Mouse (Mus musculus) heart, postnatal 36 days (tissue): ENCODE measurements around the gene Tbc1d22a. TPM values are rescaled to one million over a fixed set of nuclear protein-coding genes. Genes with fewer than 3 reads are reported as not detected.

Experiments used
- DNase-seq, 2 experiments: peaks; one replicate each; pipeline ENCODE4 v3.0.0; 2021 to 2022
- intact Hi-C: fragments of 180-260 bp; cut with DNase I; formaldehyde crosslinking; loops from one replicate; pipeline ENCODE4 v1.15.1; 2025
- total RNA-seq, 2 experiments: library from RNA; stranded (reverse); gene quantifications; 2 replicates each; pipeline ENCODE4 v1.2.3; 2021

Tbc1d22a gene
- total RNA-seq, 2 experiments from 2014 or later = 21.7 to 28.6 TPM

DNA sequence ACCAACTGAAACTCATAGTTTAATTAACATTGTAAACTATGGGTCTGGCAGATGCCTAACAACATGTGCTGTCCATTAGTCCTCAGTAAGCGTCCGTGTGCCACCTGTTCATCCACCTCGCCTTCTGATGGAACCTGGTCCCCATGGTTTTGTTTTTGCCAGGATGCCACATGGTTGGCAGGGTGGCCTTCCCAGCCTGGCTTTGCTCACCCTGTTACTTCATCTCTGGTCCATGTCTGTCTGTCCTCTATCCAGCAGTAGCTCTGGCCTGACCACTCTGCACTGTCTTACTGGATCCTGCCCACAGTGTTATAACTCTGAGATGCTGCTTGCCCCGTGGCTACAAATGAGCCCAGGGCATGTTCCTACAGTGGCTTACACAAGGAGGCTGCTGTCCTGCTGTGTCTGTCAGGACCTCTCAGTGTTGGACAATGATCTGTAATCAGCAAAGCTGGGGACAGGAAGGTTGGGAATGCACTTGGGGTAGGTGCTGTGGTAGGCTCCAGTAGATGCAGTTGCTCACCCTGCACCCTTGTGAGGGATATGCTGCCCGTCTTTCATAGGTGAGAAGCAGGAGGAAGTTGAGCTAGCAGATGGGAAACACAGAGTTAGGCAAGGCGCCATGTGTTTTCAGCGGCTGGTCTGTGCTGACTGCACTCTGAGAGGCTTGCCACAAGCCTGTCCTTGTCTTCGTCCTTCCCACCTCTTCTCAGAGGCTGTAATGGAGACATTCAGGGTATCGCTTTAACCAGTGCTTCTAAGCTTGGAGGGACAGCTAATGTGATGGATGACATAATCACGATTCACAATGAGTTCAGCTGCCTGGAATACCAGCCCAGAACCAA, 148.3 kb downstream of the Tbc1d22a start:
- DNase-seq = no peak
- intact Hi-C loops = no loop called here

DNA sequence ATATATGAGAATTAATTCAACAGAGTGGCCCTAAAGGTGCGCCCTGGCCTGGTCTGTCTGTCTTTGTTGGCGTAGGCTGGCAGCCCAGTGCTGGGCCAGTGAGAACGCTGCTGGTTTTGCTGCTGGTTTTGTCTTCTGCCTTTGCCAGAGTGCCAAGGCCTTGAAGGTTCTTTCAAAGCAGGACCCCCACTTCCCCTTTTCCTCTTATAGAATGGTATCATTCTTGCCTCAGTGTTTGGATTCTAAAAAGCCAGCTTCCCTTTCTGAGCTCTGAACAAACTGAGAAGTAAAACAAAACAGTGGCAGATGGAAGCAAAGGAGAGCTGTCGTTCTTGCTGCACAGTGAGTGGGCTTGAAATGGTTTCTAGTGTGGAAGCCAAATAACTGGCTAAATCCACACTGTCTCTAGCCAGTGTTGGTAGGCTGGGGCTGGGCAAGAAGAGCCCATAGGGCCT, 149.6 kb downstream of the Tbc1d22a start:
- intact Hi-C loops = no loop called here

DNA sequence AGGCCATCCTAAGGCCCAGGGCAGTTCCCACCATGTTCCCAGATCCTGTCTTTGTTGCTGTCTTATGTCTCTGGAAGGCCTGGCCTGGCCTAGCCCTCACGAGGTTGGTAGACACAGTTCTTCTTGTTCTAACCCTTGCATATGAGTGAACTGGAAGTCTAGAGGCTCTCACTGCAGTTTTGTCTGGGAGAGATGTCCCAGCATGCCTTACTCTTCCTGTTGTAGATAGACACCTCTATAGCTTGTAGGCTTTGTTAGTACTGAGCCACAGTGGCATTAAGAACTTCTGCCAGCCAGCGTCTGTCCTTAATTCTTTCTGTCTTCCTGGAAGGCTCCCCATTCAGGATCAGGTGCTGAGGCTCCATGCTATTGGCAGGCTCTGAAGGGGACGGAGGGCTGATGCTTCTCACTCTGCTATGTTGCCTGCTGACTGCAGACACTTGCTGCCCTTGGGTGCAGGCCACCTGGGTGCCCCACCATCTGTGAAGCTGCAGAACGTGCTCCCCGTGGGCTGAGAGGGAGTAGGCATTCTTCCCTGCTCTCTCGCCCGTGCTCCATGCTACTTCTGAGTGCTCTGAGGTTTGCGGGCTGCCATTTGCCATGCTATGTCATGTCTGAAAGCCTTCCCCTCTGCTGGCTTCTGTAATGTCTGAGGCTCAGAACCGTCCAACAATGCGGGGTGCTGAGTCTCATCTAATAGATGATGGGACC, 150.8 kb downstream of the Tbc1d22a start:
- DNase-seq = no peak
- intact Hi-C loops = no loop called here

More for the DNA sequence above, 149.6 kb downstream of the Tbc1d22a start:
- DNase-seq = no peak

DNA sequence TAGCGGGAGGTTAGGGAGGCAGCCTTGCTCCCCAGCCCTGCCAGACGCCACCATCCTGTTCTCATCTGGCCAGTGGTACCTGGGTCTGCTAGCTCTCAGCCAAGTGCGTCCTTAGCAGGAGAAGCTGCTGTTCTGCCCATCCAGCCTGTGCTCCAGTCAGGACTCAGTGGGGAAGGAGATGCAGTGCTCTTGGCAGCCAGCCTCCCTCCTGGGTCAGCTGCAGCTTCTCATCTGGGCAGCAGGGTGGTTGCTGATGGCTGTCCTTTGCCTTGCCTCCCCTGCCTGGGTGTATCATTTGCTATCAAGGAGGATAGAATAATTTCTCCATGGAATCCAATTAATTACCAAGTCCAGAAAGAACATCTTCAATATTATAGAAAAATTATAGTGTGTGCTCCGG, 152.5 kb downstream of the Tbc1d22a start:
- intact Hi-C loops = no loop called here
- DNase-seq = no peak

DNA sequence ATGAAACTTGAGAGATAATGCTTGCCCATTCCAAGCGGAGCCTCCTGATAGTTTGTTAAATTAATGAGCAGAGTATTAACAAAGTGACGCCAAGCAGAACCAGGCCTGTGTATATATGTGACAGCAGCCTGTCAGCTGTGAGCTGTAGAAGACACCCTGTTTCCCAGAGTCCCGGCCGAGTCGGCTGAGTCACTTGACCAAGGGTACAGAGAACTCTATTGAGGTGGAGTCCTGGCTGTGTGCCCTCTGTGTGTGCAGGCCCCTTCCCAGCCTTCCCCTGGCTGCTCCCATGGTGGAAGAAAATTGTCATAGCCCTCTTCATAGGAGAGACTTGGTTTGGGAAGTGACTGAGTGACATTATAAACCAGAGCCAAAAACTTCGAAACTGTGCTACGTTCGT, 153.0 kb downstream of the Tbc1d22a start:
- intact Hi-C loops = no loop called here
- DNase-seq = no peak

DNA sequence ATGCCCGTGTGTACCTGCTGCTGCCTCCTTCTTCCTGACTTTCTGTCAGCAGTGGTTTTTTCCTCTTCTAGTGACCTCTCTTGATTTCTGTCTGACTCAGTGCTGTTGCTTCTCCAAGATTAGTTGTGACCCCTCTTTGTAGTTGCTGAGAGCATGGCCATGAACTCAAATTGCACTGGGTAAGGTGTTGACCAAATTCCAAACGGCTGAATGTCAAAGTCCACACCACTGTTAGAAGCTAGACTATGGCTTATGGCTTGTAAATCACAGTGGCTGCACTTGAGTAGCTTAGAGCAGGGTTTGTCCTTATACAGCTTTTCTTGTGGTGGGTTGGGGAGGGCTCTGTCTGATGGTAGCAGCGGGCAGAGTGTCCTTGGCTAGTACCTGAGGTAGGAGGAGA, 156.6 kb downstream of the Tbc1d22a start:
- intact Hi-C loops = no loop called here
- no peak for DNase-seq

DNA sequence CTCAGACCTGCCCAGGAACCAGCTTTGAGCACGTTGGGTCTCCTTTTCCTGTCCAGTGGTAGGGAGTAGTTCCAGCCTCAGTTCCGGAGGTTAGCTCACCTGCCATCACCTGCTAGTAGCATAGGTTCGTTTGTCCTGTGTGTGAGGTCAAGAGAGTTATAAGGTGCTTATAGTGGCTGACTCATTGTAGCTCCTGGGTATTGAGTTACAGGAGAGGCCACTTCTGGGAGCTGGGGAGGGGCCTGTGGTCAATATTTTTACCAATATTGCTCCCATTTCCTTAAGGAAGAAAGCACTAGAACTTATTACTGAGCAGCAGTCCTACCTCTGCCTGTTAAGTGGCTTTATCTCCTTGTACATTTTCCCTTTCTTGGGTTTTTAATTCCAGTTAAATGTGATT, 161.0 kb downstream of the Tbc1d22a start:
- DNase-seq = no peak
- intact Hi-C loops = no loop called here

DNA sequence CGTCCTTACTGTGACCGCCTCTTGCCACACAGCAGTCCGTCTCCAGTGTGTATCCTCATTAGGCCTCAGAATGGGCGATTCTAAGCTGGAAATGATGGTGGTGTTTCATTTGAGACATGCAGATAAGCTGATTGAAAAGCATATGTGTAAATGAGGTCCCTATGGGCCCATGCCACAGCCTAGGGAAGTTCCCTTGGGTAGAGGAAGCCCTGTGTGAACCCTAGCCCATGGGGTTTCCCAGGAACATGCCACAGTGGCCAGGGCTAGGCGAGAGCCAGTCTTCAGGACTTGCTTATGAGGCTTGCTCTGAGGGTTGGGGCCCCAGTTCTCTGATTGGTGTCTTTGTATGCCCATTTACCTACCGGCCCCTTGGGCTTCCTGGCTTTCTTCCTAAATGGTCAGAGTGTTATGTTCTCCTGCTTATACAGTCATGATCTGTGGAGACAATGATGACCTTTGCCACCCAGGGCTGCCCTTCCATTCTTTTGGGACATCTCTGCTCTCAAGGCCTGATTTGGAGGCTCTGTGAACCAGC, 161.7 kb downstream of the Tbc1d22a start:
- no peak for DNase-seq
- intact Hi-C loops = no loop called here

DNA sequence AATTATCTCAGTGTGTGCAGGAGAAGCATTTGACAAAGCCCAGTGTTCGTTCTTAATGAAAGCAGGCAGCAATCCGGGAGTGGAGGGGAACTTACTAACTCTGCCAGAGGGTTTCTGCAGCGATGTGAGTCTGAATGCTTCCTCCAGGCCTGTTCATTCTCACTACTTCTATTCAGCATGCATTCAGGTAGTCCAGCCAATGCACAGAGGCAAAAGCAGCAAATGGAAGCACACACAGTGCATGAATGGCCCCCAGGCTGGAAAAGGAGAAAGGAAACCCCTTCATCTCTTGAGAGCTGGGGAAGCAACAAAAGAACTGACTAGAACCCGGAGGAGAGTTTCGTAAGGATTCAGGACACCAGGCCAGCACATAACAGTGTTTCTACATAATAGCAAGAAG, 169.0 kb downstream of the Tbc1d22a start:
- no peak for DNase-seq
- intact Hi-C loops = no loop called here

DNA sequence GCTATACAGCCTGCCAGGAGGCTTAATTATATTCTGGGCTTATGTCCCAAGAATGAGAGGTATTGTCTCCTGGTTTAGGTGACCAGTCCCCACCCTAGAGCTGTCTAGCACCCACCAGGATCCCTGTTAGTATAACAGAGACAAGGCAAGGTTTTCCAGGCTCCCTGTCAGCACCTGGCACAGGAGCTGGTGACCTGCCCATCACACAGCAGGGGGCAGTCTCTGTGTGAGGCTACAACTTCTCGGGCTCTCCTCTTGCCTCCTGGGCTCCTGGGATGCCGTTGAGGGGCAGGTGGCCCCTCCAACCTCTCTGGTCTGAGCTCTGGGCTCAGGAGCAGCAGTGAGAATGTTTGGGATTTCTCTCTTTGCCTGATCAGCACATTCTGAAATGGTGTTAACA, 171.2 kb downstream of the Tbc1d22a start:
- intact Hi-C loops = no loop called here

DNA sequence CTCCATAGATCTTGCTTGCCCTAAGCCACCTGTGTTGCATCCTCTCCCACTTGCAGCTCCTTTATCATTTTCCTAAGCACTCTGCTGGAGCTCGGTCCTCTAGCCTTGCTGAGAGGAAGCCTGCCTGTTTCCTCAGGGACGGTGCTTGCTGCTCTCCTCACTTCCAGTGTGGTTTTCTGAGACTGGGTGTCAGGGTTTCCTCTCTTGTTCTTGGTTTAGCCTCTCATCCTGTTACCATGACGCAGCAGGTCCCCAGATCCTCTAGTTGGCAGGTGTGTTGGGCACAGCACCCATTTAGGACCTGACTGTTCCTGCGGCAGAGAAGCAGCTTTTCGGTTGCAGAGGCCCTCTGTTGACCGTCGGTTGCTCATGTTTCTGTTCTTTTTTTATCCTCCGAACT, 172.1 kb downstream of the Tbc1d22a start:
- DNase-seq = no peak
- intact Hi-C loops = no loop called here

More for the DNA sequence above, 171.2 kb downstream of the Tbc1d22a start:
- no peak for DNase-seq

DNA sequence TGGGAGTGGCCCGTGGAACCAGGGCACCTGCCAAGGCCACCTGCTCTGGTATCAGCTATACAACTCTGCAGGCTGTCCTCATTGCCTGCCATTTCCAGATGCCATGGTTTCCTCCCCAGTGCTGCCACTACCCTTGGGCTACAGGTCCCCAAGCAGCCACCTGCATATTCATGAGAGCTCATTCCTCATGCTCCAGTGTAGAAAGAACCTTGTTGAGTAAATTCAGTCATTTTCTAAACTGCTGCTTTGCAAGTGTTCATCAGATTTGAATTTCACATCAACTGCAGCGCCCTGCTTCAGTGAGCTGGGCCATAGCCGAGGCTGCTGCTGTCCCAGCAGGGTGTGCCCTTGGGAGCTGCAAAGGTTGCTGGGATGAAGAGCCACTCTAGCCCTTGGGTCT, 174.3 kb downstream of the Tbc1d22a start:
- intact Hi-C loops = no loop called here

DNA sequence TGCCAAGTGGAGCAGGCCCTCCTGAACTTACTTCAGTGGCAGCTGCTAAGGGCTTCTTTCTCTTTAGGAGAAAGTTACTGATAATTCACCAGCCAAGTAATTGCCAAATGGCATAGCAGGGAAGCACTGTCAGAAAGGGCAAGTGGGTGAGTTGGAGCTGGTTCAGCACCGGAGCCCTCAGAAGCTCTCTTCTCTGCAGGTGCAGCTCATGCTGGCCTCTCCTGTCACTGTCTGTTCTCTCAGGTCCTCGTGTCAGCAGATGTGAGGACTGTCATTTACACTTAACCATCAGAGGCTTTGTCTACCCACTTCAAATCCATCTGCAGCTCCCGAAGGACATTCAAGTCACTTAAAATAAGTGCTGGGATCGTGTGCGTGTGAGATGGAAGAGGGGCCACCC, 190.6 kb downstream of the Tbc1d22a start:
- intact Hi-C loops = loop anchor here (1.0 to 5.0 kb wide), 2 partner anchors 162 to 1137 kb away; partner anchors contain the start of gene Fam19a5
- DNase-seq = no peak

More for the DNA sequence above, 174.3 kb downstream of the Tbc1d22a start:
- DNase-seq = no peak

DNA sequence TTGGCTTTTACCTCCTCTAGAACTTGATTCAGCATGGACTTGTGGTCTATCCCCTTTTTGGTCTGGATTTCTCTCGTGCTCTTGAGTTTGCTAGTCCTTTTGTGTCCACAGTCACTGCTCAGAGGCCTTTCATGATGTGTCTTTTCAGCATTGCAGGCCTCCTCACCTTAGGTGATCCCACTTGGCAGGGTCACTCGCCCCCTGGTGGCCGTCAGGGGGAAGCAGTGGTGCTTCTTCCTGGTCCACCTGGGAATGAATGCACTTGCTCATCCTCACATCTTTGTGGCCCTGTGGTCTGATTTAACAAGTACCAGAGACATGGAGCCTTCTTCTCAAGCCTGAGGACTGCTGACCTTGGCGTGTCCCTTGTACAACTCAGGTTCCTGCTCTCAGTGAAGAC, 191.3 kb downstream of the Tbc1d22a start:
- peak; percentile 49 to 53 for DNase-seq
- intact Hi-C loops = loop anchor here (1.0 to 5.0 kb wide), 2 partner anchors 162 to 1137 kb away; partner anchors contain the start of gene Fam19a5

DNA sequence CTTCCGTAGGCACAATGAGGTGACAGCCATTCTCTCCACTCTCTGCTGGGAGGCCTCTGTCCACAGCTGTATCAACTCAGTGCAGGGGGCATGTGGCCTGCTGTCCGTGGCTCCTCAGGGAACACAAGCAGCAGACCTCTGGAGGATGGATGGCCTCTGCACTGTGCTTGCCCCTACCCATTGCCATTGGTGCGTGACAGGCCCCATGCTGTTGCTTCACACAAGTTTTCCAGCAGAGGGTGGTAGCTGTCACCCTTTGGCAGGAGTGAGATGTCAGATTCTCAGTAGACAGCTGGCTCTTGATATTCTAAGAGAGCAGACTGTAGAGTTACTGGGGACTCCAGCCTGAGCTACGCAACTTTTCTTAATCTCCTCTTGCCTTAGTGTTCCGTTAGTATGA, 195.1 kb downstream of the Tbc1d22a start:
- DNase-seq = no peak
- intact Hi-C loops = loop anchor here (5.0 kb wide), 1 partner anchor 1133 kb away; the partner anchor contains the start of gene Fam19a5

DNA sequence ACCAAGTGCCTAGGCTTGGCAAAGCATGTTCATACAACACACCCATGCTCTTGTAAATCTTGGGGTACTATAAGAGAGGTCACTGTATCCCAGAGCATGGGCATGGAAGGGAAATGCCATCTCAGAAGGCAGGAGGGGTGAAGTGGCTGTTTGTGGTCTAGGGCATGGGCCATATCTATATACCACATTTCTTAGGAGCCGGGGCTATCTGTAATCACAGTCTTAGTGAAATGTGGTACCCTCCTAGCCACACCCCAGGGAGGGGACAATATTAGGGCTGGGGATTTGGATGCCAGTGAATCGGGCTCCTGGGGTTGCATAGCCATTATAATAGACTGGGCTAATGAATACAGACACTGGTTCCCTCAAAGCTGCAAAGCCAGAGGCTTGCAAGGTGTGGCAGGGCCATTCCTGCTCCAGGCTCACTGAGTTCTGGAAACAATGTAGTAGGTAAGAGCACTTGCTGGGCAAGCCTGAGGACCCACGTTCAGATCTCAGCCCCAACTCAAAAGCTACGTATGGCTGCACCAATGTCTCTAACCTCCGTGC, 197.3 kb downstream of the Tbc1d22a start:
- DNase-seq = no peak

DNA sequence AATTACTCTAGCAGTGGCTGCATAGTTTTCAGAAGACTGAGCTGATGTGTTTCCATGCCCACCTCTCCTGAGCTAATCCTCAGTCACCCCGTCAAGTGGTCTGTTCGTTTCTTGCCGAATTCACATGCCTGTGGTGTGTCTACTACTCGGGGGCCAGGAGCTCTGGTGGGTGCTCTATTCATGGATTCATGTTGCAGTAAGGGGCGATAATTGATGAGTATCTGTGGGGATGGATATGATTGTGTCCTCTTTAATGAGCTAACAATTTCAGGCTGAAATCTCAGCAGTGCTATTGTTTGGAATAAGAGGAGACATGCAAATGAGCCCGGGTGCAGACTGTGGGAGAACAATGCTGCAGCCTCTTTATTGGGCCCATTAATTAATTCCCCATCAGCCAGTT, 201.7 kb downstream of the Tbc1d22a start:
- intact Hi-C loops = no loop called here
- no peak for DNase-seq

More for the DNA sequence above, 197.3 kb downstream of the Tbc1d22a start:
- intact Hi-C loops = no loop called here

DNA sequence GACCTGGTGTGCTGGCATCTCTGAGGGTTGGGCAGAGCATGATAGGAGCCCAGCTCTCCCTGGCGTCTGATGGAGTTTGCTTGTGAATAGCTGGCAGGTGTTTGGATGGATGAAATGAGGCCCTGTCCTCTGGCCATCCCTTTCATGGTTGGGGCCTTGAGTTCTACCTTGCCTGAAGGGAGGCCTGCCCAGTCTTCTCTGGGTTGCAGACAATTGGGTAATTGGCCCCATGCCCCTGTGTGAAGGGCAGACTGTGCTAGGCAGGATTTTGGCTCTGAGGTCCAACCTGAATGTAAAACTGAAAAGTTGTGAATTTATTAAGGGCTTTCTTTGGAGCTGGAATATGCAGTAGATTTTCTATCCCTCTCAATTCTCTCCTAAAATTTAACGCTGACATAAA, 204.2 kb downstream of the Tbc1d22a start:
- intact Hi-C loops = no loop called here
- DNase-seq = no peak

DNA sequence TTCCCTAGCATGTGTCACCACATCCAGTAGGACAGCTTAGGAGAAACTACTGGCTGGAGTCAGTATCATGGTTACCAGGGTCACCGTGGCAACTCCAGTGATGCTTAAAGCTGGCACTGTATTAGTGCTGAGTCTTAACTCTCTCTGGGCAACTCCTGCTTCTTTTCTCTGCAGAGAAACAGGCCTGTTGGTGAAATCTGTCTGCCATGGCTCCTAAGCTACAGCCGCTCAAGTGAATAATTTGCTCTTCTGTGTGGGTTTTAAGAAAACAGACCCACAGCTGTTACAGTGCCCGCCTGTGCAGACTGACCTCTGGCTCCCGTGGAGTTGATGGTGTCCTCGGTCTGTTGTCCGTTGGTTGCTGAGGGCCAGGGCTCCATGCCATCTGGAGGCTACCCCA, 205.4 kb downstream of the Tbc1d22a start:
- no peak for DNase-seq
- intact Hi-C loops = no loop called here

DNA sequence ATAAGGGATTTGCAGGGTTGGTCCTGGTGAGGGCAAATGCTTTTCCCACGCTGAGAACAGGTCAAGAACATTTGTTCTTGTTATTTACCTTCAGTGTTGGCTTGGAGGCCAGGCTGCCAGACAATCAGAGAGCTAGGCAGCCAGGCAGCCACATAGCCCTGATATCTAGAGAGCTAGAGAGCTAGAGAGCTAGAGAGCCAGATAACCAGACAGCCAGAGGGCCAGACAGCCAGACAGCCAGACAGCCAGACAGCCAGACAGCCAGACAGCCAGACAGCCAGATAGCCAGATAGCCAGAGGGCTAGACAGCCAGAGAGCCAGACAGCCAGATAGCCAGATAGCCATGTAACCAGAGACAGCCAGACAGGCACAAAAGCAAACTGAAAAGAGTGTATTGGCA, 208.6 kb downstream of the Tbc1d22a start:
- no peak for DNase-seq
- intact Hi-C loops = no loop called here

DNA sequence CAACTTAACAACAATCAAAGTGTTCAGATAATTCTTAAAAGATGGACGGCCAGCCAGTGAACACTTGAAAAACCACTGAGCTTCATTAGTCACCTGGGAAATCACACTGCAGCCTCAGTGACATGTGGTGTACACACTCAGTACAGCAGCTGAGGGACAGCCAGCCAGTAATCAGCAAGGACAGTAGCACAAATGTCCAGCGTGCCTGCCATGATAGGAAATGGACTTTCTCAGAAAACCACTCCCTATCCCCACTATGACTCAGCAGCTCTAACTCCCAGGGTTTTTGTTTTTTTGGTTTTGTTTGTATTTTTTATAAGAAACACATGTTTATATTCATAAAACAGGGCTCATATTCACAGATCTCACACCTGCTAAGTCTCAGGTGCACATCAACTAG, 209.6 kb downstream of the Tbc1d22a start:
- intact Hi-C loops = no loop called here
- DNase-seq = no peak
